Mouse (Mus musculus) thymus, adult 2 months (tissue): ENCODE results near the gene Ptrh1. TPM values are rescaled to one million over a fixed set of nuclear protein-coding genes. Genes with fewer than 3 reads are reported as not detected.

Source experiments
- DNase-seq: peaks from one replicate; pipeline ENCODE4 v3.0.0; 2021
- H3K27ac ChIP-seq: fragments of 200-500 bp; 2 replicates; pipeline ENCODE4 v1.5.1; 2012; ENCODE audit warnings: low read length, control low read depth; ENCODE audit not compliant: control insufficient read depth, insufficient read depth
- H3K27me3 ChIP-seq: fragments of 200-500 bp; 2 replicates; pipeline ENCODE4 v1.6.1; 2012; ENCODE audit warnings: mild to moderate bottlenecking, low read length, moderate library complexity, mixed read lengths; ENCODE audit not compliant: control insufficient read depth, insufficient read depth
- H3K36me3 ChIP-seq: fragments of 200-500 bp; 2 replicates; pipeline ENCODE4 v1.6.1; 2012; ENCODE audit warnings: mild to moderate bottlenecking, low read length, moderate library complexity; ENCODE audit not compliant: control insufficient read depth, insufficient read depth
- H3K4me1 ChIP-seq: fragments of 200-500 bp; replicated peaks from 2 replicates; pipeline ENCODE4 v1.6.1; 2012; ENCODE audit warnings: low read length; ENCODE audit not compliant: control insufficient read depth, insufficient read depth
- H3K4me3 ChIP-seq: fragments of 200-500 bp; 2 replicates; pipeline ENCODE4 v1.5.1; 2012; ENCODE audit warnings: mild to moderate bottlenecking, low read length, control low read depth, moderate library complexity; ENCODE audit not compliant: control insufficient read depth, insufficient read depth
- CTCF ChIP-seq: fragments of 200-500 bp; IDR thresholded peaks from 2 replicates; pipeline ENCODE4 v1.5.1; 2012; ENCODE audit warnings: mild to moderate bottlenecking, control low read depth, low read length, moderate library complexity, borderline replicate concordance; ENCODE audit not compliant: control insufficient read depth, poor library complexity, insufficient read depth; ENCODE audit errors: extremely low read depth
- POLR2A ChIP-seq: fragments of 200-500 bp; IDR thresholded peaks from 2 replicates; pipeline ENCODE4 v1.6.1; 2012; ENCODE audit warnings: mild to moderate bottlenecking, low read length, control low read depth, moderate library complexity; ENCODE audit not compliant: control insufficient read depth, poor library complexity, insufficient read depth; ENCODE audit errors: extremely low read depth
- WGBS: fragments of 180-500 bp; shearing (Covaris S2); methylation state at CpG from one replicate; pipeline ENCODE4 v1.1.7; 2018; 5-methylcytosine and 5-hydroxymethylcytosine counted together
- polyA plus RNA-seq: library from polyadenylated mRNA; depleted of rRNA; stranded (reverse); fragments of >200 nt; gene quantifications from 2 replicates; pipeline ENCODE4 v1.2.3, GENCODE M21; 2012

The Ptrh1 gene
- polyA plus RNA-seq, 1 experiment: 43.4 TPM

- Histone ChIP-seq H3K4me1 (no peaks in the 10 kb centered on the region), H3K27me3 (no peaks in the 10 kb centered on the region), H3K36me3 (no peaks in the 10 kb centered on the region), H3K27ac (no peak overlapping the region), H3K4me3 (no peak overlapping the region)
- TF ChIP-seq CTCF (no peak), POLR2A (no peak)
- WGBS: 97% methylated on average over 14 of the region's 14 CpGs
- no peak for DNase-seq
Observed at GRCm38 (mm10) chr2:32808816-32809566, 33.4 kb downstream of the Ptrh1 start.

DNA sequence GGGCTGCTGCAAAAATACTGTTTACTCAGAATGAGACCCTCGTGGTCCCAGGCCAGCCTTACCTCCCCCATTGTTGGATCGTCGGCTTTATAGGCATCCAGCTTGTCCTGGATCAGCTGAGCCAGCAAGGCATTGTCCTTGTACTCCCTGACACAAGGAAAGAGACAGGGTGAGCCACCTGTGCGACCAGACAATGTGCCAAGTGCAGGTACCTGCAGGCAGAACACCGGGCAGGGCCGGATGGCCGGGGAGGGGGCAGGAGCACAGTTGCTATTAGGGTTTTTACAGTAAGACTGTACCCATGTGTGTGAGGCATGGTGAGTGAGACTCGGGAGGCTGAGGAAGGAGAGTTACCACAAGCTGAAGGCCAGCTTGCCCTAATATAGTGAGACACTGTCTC is 36.4 kb downstream of the Ptrh1 start:
- WGBS: 90% methylated on average over 8 of the region's 8 CpGs
- Histone ChIP-seq H3K4me1 (no peaks in the 10 kb centered on the region), H3K36me3 (no peaks in the 10 kb centered on the region), H3K27ac (no peak overlapping the region), H3K4me3 (no peak overlapping the region), H3K27me3 (no peaks in the 10 kb centered on the region)
- no peak for TF ChIP-seq POLR2A
- no peak for TF ChIP-seq CTCF
- DNase-seq: no peak

DNA sequence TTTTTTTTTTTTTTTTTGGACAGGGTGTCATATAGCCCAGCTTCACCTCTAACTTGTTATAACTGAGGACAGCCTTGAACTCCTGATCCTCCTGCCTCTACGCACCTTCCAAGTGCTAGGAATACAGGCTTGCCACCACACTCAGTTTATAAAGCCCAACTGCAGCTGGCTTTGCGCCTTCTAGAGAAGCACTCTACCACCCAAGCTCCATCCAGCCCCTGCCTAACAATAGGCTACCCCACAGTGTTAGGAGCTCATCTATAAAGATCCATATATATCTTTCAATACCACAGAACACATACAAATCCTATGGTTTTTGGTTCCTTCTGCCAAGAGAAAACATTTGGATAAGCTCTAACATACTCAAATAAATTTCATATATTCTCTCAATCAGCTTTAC is 40.9 kb downstream of the Ptrh1 start:
- Histone ChIP-seq H3K27me3 (no peaks in the 10 kb centered on the region), H3K4me1 (no peaks in the 10 kb centered on the region), H3K27ac (no peak overlapping the region), H3K36me3 (no peaks in the 10 kb centered on the region), H3K4me3 (no peak overlapping the region)
- DNase-seq: no peak
- 99% methylated on average over 2 of the region's 2 CpGs for WGBS
- TF ChIP-seq CTCF (no peak), POLR2A (no peak)

DNA sequence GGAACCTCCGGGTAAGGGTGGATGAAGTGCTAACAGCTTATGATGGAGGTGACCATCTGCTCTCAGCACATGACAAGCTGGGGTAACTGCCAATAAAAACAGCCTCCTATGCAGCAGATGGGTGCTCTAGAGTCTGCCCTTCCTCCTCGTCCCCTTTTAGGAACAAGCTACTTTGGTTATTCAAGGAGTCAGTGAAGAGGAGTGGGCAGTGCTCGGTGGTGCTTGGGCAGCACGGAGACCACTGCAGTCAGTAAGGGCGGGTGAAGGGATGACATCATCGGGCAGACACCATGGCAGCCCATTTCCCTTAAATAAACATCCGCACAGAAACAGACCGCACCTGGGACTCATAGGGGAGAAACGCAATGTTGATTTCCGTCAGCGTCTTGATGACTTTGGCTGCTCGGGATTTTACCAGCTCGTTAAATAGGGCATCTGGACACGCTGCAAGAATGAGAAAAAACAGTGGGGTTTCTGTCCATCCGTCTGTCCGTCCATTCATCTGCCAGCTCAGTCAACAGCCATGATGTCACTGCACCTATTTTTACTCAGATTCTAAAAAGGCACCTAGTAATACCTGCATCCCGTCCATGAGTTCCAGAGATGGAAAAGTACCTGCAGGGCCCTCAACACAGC is 41.5 kb downstream of the Ptrh1 start:
- 93% methylated on average over 17 of the region's 17 CpGs for WGBS
- no peak overlapping the region for H3K27ac ChIP-seq
- H3K4me1 ChIP-seq: no peaks in the 10 kb centered on the region
- no peak overlapping the region for H3K4me3 ChIP-seq
- H3K27me3 ChIP-seq: no peaks in the 10 kb centered on the region
- H3K36me3 ChIP-seq: no peaks in the 10 kb centered on the region
- no peak for DNase-seq
- TF ChIP-seq CTCF: no peak
- no peak for TF ChIP-seq POLR2A

- no peak overlapping the region for H3K27ac ChIP-seq
- TF ChIP-seq POLR2A (no peak), CTCF (no peak)
- H3K4me1 ChIP-seq: no peaks in the 10 kb centered on the region
- DNase-seq: no peak
- WGBS: 93% methylated on average over 7 of the region's 7 CpGs
- H3K27me3 ChIP-seq: no peaks in the 10 kb centered on the region
- H3K4me3 ChIP-seq: no peak overlapping the region
- no peaks in the 10 kb centered on the region for H3K36me3 ChIP-seq
Observed at GRCm38 (mm10) chr2:32817589-32817988, 42.0 kb downstream of the Ptrh1 start.

DNA sequence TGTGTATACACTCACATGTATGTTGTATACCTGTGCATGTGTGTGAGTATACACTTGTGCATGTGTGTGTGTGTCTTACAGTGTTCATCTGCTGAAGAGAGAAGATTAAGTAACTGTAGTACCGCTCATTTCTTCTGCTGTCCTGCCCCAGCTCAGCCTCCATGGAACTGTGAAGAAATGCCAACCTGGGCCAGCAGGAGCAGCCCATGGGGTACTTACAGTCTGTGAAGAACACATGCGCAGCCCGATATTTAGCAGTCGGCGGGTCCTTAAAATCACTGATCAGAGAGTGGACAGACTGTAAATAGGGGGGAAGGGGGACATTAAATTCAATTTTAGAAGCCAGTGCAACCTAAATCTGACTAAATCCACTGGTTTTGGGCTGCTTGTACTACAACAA is 42.6 kb downstream of the Ptrh1 start:
- Histone ChIP-seq H3K27me3 (no peaks in the 10 kb centered on the region), H3K4me3 (no peak overlapping the region), H3K36me3 (no peaks in the 10 kb centered on the region), H3K27ac (no peak overlapping the region), H3K4me1 (no peaks in the 10 kb centered on the region)
- DNase-seq: no peak
- TF ChIP-seq POLR2A: no peak
- no peak for TF ChIP-seq CTCF
- WGBS: 98% methylated on average over 5 of the region's 5 CpGs
